ENCODE assay signal across 8 mouse cellular contexts in genomic region chr2:127889432-127889831, GRCm38 (mm10). TPM values are rescaled to one million over a fixed set of nuclear protein-coding genes. Genes with fewer than 3 reads are reported as not detected.
DNase-seq lines count a peak whose midpoint lies in the region; ATAC-seq lines count a peak whose summit lies in the region.

No protein-coding gene starts in this region.

- 0 out of 2 replicates have a peak, but pooled peaks cover 2% of the 10 kb centered on the region for H3K27me3 ChIP-seq in limb, embryonic 11.5 days (ENCODE audit: control insufficient read depth, insufficient read depth, low read length)

- peak; percentile 78 for ATAC-seq in granulocyte monocyte progenitor cell, adult 5-6 weeks (replicated peaks; ENCODE audit: poor library complexity, severe bottlenecking)
- no peak for ATAC-seq in limb, embryonic 11.5 days (ENCODE audit: insufficient number of reproducible peaks, low FRiP score, low TSS enrichment, low read depth)
- ATAC-seq in monocyte, adult 5-6 weeks (replicated peaks; ENCODE audit: insufficient number of reproducible peaks, low FRiP score, low TSS enrichment, poor library complexity, severe bottlenecking), result peak; percentile 70

- no peaks in the 10 kb centered on the region for H3K36me3 ChIP-seq in limb, embryonic 11.5 days (ENCODE audit: control insufficient read depth, insufficient read depth, low read length)

- H3K9me3 ChIP-seq in limb, embryonic 11.5 days (ENCODE audit: control insufficient read depth, low read length), result no peaks in the 10 kb centered on the region

- no peak overlapping the region for H3K4me3 ChIP-seq in limb, embryonic 11.5 days (ENCODE audit: low read depth, low read length)

- no peak overlapping the region for H3K27ac ChIP-seq in limb, embryonic 11.5 days (replicated peaks; ENCODE audit: low read depth, low read length)

- 11% methylated on average over 6 of the region's 6 CpGs for WGBS in limb, embryonic 11.5 days

- DNase-seq in 416B (ENCODE audit: low read depth), result peak; percentile 89
- peak; percentile 93 for DNase-seq in adrenal gland, postnatal 10 days
- DNase-seq in embryo, embryonic 9.5 days (ENCODE audit: extremely low spot score), result peak; percentile 90
- DNase-seq in kidney, adult 8-10 months, result peak; percentile 75 to 88
- peak; percentile 97 for DNase-seq in limb, embryonic 11.5 days (ENCODE audit: low spot score)
- peak; percentile 61 to 73 for DNase-seq in spleen, postnatal 36 days (ENCODE audit: low spot score in 2 of 2)

- H3K4me2 ChIP-seq in limb, embryonic 11.5 days (ENCODE audit: low read depth, severe bottlenecking), result no peak overlapping the region

- H3K4me1 ChIP-seq in limb, embryonic 11.5 days (ENCODE audit: control insufficient read depth, insufficient read depth, low read length), result no peaks in the 10 kb centered on the region

- H3K9ac ChIP-seq in limb, embryonic 11.5 days (ENCODE audit: low read length), result no peak overlapping the region

RNA-seq across cellular contexts. Expression of gene Acoxl, which starts 50.8 kb away (rescaled TPM):
- under 1 TPM; 0.18 to 0.45 TPM for total RNA-seq in adrenal gland, postnatal 10 days (2021)
- not detected in 2 replicates for total RNA-seq in granulocyte monocyte progenitor cell, adult 5-6 weeks (2014; fragmentation: Nextera tagmentation)
- 0.17 TPM in 1 of 2 replicates, not detected in the other for total RNA-seq in granulocyte monocyte progenitor cell, adult 5-6 weeks (2017)
- 0.31 and 0.47 TPM in 2 replicates for polyA plus RNA-seq in limb, embryonic 11.5 days (2014; fragmentation: Nextera tagmentation; extraction: Ambion mirVana)
- not detected in 3 replicates for total RNA-seq in monocyte, adult 5-6 weeks (2017)

RNA-seq across cellular contexts. Expression of gene Bub1, which starts 57.8 kb away (rescaled TPM):
- total RNA-seq in adrenal gland, postnatal 10 days (2021), result 1 to 10 TPM; 7.9 to 8.4 TPM
- 26.9 and 56.1 TPM in 2 replicates for total RNA-seq in granulocyte monocyte progenitor cell, adult 5-6 weeks (2014; fragmentation: Nextera tagmentation)
- 61.3 and 66.2 TPM in 2 replicates for total RNA-seq in granulocyte monocyte progenitor cell, adult 5-6 weeks (2017)
- polyA plus RNA-seq in limb, embryonic 11.5 days (2014; fragmentation: Nextera tagmentation; extraction: Ambion mirVana), result 50.2 and 55.2 TPM in 2 replicates
- 0.32 to 2.3 TPM (median 0.68 TPM) in 3 replicates for total RNA-seq in monocyte, adult 5-6 weeks (2017)
